Mouse (Mus musculus) c-Kit-positive CD71-negative TER-119-negative erythroid progenitor cells, embryonic 14.5 days (primary cell): ENCODE results near the gene Kcne1.

ENCODE experiments used
- DNase-seq: peaks from one replicate; pipeline ENCODE4 v3.0.0-alpha.2; 2013; ENCODE audit warnings: low read depth

The Kcne1 gene

GRCm38 (mm10) chr16:92305519-92305918 lies 53.7 kb downstream of the Kcne1 start:
- no peak for DNase-seq

DNA sequence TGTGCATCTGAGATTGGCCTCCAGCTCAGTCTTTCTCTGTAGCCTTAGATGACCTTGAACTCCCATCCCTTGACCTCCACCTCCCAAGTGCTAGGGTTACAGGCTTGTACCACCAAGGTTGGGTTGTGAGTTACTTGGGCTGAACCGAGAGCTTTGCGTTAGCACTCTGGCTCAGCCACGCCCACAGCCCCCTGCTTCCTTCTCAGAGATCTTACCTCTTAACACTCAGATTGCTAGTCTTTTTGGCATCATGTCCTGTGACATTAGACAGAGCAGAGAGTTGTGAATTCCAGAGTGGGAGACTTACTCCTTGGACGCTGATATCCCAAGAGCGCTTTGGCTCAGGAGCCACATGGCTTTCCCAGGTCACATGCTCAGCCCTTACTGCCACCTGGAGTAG lies 56.8 kb downstream of the Kcne1 start:
- DNase-seq, result no peak

- DNase-seq, result no peak
Observed at GRCm38 (mm10) chr16:92301989-92302388, 57.3 kb downstream of the Kcne1 start.

DNA sequence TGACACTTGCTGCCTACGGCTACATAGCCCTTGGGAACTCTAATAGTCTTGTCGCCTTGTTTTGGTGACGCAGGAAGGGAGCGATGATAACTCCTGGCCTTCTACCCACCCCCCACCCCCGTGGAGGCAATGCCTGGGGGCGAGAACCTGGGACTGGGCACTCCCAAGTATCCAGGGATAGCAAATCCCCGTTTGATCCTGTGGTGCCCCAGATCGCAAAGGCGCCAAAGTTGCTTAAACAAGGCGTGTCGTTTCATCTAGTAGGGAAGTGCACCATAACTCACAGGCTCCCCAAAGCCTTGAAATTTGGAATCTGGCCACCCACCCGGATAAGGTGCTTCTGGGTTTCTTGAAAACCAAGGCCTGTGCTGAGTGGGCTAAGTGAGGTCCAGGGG lies 57.9 kb downstream of the Kcne1 start:
- no peak for DNase-seq

- peak; percentile 97 for DNase-seq
Observed at GRCm38 (mm10) chr16:92300649-92301411, 58.4 kb downstream of the Kcne1 start, which contains the start of gene Smim11. Gene Smim11 (plus strand): TSS chr16:92301286.
